Mouse (Mus musculus) B cell, adult 2 months (primary cell): ENCODE measurements around the gene Liph.
A peak's percentile ranks its signal among the peaks of the same experiment; 100 is the strongest.
"Not testable (repeated sequence)": the region's sequence is repeated elsewhere in the genome, so short reads cannot be mapped to it uniquely, and the experiment has no call there.

Experiments used
- DNase-seq, 2 experiments: peaks; one replicate each; pipeline ENCODE4 v3.0.0; 2022

The Liph gene

GRCm38 (mm10) chr16:21995304-21995703 lies at the start of gene Liph:
Gene Liph, minus strand, starts transcription at chr16:21995663.
- peak; percentile 30 to 32 for DNase-seq

- DNase-seq = no peak
Measured at GRCm38 (mm10) chr16:22043830-22044229, 48.4 kb upstream of the Liph start.

GRCm38 (mm10) chr16:22039978-22040377 lies 44.5 kb upstream of the Liph start:
- DNase-seq = no peak

GRCm38 (mm10) chr16:22038554-22038953 lies 43.1 kb upstream of the Liph start:
- DNase-seq = no peak

- DNase-seq = no peak
Measured at GRCm38 (mm10) chr16:22027474-22027873, 32.0 kb upstream of the Liph start.

DNA sequence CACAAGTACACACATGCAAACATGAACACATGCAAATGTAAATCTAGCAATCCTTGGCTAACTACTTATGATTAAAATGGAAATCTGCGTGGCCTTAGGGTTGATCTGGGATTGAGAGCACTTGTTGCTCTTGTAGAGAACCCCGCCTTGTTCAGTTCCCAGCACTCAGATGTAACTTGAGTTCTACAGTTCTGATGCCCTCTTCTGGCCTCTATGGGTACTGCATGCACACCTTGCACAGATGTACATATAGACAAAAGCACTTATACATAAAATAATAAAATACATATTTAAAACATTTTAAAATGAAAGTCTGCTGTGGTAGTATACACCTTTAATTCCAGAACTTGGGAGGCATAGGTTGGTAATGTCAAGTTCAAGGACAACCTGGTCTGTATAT lies 26.7 kb upstream of the Liph start:
- DNase-seq = peak; percentile 67 to 68

DNA sequence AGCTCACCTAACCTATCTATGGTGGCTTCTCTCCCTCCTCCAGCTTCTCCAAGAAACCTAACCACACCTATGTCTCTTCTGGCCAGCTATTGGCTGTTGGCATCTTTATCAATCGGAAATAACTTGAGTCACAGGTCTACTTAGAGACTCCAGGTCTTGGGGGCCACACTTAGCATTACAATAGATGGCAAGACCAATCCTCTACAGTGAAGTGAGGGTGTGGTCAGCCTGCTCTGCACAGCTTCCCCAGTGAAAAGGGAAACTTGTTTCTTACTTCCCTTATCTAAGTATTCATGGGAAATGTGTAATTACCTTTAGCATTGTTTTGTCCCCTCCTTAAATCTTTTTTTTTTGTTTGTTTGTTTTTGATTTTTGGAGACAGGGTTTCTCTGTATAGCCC lies 20.1 kb upstream of the Liph start:
- no peak for DNase-seq

- DNase-seq = peak in 1 of 2 experiments; percentile 62
Measured at GRCm38 (mm10) chr16:22009596-22009995, 14.1 kb upstream of the Liph start.

GRCm38 (mm10) chr16:22009099-22009584 lies 13.7 kb upstream of the Liph start, which contains the start of gene Senp2:
Gene Senp2, plus strand, starts transcription at chr16:22009484.
- DNase-seq = peak; percentile 99

- no peak for DNase-seq
Measured at GRCm38 (mm10) chr16:22001606-22002005, 6.1 kb upstream of the Liph start.

DNA sequence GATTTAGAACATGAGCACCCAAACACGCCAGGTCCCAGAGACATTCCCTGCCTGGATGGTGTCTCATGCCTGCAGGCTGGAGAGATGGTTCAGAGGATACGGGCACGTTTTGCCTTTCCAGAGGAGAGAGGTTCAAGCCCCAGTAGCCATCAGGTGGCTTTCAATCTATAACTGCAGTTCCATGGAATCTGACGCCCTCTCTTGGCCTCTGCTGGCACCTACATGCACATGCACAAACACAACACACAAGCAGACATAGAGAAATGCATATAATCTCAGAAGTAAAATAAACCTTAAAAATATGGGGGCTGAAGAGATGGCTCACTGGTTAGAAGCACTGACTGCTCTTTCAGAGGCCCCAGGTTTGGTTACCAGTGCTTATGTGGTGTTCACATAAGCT lies 5.7 kb upstream of the Liph start:
- no peak for DNase-seq

DNA sequence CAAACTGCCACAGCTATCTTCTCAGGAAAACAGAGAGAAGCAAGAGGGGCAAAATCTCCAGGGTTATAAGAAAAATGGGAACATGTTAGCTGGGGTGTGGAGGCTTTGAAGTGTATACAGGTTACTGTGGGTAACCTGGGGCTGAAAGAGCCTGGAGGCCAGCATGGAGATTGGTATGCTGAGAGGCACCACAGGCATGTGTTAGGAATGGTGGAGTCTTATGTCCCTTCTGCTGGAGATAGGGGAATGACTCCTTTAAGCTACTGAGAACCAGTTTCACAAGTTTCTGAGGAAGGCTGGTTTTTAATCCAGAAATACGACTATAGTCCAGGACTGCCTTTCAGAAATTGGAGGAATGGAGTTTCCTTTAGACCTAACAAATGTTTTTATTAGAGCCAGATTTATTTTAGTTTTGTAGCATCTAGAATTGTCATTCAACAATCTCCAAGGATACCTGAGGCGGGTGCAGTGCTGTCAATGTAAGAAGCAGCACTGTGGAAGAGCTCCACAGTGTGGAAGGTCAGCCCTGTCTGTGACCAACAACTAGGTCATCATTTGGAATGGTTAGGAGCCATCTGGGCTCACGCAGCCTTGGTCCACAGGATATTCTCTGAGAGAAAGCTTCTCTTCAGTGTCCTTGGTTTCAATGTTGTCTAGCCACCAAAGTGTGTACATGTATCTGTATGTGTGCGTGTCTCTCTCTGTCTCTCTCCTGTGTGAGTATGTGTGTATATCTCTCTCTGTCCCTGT lies 4.7 kb upstream of the Liph start:
- no peak for DNase-seq

GRCm38 (mm10) chr16:21998061-21998460 lies 2.6 kb upstream of the Liph start:
- no peak for DNase-seq

- no peak for DNase-seq
Measured at GRCm38 (mm10) chr16:21996881-21997641, 1.6 kb upstream of the Liph start.

DNA sequence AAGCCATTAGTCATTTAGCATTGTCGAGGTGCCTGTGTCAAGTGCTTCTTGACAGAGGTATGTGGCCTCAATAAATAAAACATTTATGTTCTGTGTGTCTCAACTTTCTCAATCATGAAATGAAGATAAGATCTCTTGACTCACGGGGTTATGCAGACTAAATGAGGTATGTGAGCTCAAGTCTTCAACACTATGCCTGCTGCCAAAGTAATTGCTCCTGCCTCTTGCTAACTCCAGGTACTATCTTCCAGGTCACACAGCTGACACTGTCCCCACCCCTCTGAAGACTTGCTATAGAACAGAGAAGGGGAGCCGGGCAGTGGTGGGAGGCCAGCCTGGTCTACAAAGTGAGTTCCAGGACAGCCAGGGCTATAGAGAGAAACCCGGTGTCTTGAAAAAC lies 939 bp upstream of the Liph start:
- DNase-seq = no peak

DNA sequence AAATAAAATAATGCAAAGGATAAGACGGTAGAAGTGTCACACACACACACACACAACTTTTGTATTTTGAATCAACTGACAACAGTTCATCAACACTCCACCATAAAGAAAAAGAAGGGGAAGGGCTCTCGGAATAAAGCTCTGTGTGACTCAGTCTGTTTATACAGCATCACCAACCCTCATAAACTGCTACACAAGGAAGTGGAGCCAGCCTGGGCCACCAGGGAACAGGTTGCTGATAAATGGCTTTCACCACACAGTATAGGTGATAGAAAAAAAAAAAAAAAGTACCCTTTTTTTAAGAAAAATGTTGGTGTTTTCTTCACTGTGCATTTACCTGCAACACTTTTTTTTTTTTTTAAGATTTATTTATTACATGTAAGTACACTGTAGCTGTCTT lies 3.7 kb downstream of the Liph start:
- DNase-seq = no peak

- DNase-seq = not testable (repeated sequence)
Measured at GRCm38 (mm10) chr16:21990893-21991292, 4.6 kb downstream of the Liph start.

DNA sequence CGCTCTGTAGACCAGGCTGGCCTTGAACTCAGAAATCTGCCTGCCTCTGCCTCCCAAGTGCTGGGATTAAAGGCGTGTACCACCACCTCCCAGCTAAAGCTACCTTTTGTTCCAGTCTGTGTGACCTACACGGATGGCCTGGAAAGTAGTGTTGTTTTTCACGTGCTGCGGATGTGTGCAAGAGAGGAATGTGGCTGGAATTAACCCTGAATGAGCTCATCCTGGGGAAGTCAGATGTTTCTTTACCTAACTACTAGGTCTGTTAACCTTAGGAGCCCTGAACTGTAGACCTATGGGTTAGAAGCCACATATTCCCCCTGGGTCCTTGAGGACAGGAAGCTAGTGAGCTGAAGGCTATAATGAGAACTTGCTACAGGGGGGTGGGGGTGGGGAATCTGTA lies 7.5 kb downstream of the Liph start:
- no peak for DNase-seq

DNA sequence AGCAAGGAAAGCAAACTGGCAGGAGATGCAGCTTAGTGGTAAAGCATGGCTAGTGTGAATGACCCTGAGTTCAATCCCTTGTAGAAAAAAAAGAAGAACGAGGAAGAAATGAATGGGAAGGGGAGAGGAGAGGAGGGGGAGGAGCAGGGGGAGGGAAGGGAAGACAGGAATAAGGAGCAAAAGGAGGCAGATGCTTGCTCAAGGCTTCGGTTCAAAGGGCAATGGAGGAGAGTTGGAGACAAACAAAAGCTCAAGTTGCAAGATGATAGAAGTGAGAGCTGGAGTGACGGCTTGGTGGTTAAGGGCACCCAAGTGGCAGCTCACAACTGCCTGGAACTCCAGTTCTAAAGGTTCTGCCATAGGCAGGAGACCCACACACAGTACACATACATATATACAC lies 9.3 kb downstream of the Liph start:
- no peak for DNase-seq

DNA sequence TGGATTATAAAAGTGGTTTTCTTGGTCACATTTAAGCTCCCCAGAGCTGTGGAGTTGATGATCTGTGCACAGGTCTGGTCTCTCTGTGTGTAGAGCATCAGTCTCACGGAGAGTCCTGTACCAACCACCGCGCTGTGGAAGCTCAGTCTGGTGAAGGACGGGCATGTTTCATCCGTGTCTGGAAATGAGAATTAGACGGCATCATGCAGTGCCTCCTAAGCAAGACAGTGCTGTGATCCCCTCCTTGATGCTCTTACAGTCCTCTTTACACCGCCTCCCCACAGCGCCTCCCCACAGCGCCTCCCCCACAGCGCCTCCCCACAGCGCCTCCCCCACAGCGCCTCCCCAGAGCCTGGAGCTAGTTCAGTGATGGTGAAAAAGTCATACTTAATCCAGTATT lies 11.4 kb downstream of the Liph start:
- no peak for DNase-seq

- DNase-seq = no peak
Measured at GRCm38 (mm10) chr16:21983581-21983980, 11.9 kb downstream of the Liph start.

DNA sequence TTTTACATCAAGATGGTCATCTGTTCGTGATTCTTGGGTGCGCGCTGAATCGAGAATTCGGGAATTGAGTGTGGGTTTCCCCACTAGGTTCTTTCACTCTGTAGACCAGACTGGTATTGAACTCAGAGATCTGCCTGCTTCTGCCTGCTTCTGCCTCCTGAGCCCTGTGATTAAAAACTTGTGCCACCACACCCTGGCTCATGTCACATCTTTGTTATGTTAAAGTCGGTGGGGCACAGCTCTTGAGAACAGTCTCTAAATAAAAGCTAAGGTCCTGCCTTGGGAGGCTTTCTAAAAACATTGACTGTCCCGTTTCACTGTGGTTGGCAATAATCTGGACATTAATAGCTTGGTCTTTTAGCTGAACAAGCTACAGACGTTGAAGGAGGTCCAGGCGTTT lies 12.3 kb downstream of the Liph start:
- DNase-seq = no peak

DNA sequence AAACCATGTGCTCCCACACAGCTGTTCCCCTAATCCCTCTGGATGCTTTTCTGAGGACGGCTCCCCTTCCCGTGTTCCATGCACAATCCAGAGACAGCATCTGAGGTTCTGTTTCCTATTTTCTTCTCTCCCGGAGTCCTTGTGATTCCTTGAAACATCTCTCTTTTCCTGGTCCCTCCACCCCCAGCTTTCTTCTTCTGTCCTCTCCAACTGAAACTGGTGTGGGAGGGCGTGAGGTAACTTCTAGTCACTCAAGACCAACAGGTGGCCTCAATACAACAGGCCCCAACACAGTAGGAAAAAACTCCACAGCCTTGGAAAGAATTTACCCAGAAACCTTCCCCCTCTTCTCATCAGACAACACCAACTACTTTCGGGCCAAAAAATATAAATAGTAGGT lies 18.1 kb downstream of the Liph start:
- no peak for DNase-seq

DNA sequence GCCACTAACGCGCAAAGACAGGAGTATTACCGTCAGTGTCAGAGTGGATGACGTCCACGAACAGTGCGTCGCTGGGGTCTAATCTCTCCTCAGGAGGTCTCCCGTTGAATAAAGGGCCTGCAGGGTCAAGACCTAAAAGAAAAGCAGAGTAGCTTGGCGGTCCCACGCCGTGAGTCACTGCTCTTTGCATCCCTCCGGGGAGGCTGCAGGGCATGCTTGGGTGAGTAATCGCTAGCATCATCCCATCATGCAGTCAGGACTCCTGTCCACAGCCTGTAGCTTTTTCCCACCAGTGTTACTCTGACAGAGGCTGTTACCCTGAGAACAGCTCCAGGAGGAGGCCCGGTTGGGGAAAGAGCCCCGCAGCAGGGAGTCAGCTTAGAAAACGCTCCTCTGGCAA lies 19.3 kb downstream of the Liph start:
- DNase-seq = no peak
